Mouse (Mus musculus): Measurements from ENCODE around the gene Tspan13. TPM values are rescaled to one million over a fixed set of nuclear protein-coding genes. Genes with fewer than 3 reads are reported as not detected.

The Tspan13 gene
- 127 and 130 TPM in 2 replicates for polyA plus RNA-seq (2015; fragmentation: Nextera tagmentation; extraction: Ambion mirVana)

- H3K4me2 ChIP-seq (ENCODE audit: low read depth, low read length): peak within 1 kb of the TSS; percentile 95
- peak within 1 kb of the TSS; percentile 91 for H3K4me3 ChIP-seq (replicated peaks; ENCODE audit: low read length)
- H3K36me3 ChIP-seq (ENCODE audit: control insufficient read depth, insufficient read depth, low read length): no peaks in the 10 kb centered on the region
- ATAC-seq (ENCODE audit: insufficient read depth, low FRiP score): peak; percentile 98
- WGBS: 1% methylated on average over 35 of the region's 35 CpGs
- peaks cover 12% of the 10 kb centered on the region; the same call in 1 of the 2 replicates for H3K4me1 ChIP-seq (ENCODE audit: control insufficient read depth, insufficient read depth, low read length)
- H3K9me3 ChIP-seq (replicated peaks; ENCODE audit: control insufficient read depth, low read length): no peaks in the 10 kb centered on the region
- peak within 1 kb of the TSS; percentile 72 for H3K27ac ChIP-seq (ENCODE audit: low read length)
- peak within 1 kb of the TSS; percentile 89 for H3K9ac ChIP-seq (ENCODE audit: low read length)
- H3K27me3 ChIP-seq (ENCODE audit: control insufficient read depth, insufficient read depth, low read length): no peaks in the 10 kb centered on the region
Observed at GRCm38 (mm10) chr12:36042348-36042778, at the start of gene Tspan13. Gene Tspan13, minus strand, starts transcription at chr12:36042500.

- WGBS: 88% methylated on average over 10 of the region's 10 CpGs
- H3K4me1 ChIP-seq (ENCODE audit: control insufficient read depth, insufficient read depth, low read length): no peaks in the 10 kb centered on the region
- H3K27ac ChIP-seq (ENCODE audit: low read length): no peak overlapping the region
- peaks cover 13% of the 10 kb centered on the region; the same call in 1 of the 2 replicates for H3K36me3 ChIP-seq (ENCODE audit: control insufficient read depth, insufficient read depth, low read length)
- H3K9ac ChIP-seq (ENCODE audit: low read length): no peak overlapping the region
- no peaks in the 10 kb centered on the region for H3K9me3 ChIP-seq (replicated peaks; ENCODE audit: control insufficient read depth, low read length)
- no peak overlapping the region for H3K4me2 ChIP-seq (ENCODE audit: low read depth, low read length)
- no peak overlapping the region for H3K4me3 ChIP-seq (replicated peaks; ENCODE audit: low read length)
- H3K27me3 ChIP-seq (ENCODE audit: control insufficient read depth, insufficient read depth, low read length): no peaks in the 10 kb centered on the region
- ATAC-seq (ENCODE audit: insufficient read depth, low FRiP score): no peak
Observed at GRCm38 (mm10) chr12:36091964-36092363, 49.7 kb upstream of the Tspan13 start.

- Histone ChIP-seq H3K36me3 (ENCODE audit: control insufficient read depth, insufficient read depth, low read length) (peaks cover 13% of the 10 kb centered on the region; the same call in 1 of the 2 replicates), H3K4me2 (ENCODE audit: low read depth, low read length) (no peak overlapping the region), H3K27ac (ENCODE audit: low read length) (no peak overlapping the region), H3K9ac (ENCODE audit: low read length) (no peak overlapping the region), H3K9me3 (replicated peaks; ENCODE audit: control insufficient read depth, low read length) (no peaks in the 10 kb centered on the region), H3K27me3 (ENCODE audit: control insufficient read depth, insufficient read depth, low read length) (no peaks in the 10 kb centered on the region), H3K4me1 (ENCODE audit: control insufficient read depth, insufficient read depth, low read length) (no peaks in the 10 kb centered on the region), H3K4me3 (replicated peaks; ENCODE audit: low read length) (no peak overlapping the region)
- ATAC-seq (ENCODE audit: insufficient read depth, low FRiP score): no peak
- whole genome bisulfite sequencing: 59% methylated on average over 6 of the region's 6 CpGs
Observed at GRCm38 (mm10) chr12:36089221-36089620, 46.9 kb upstream of the Tspan13 start.

GRCm38 (mm10) chr12:36088804-36089203, 46.5 kb upstream of the Tspan13 start:
- Histone ChIP-seq H3K4me3 (replicated peaks; ENCODE audit: low read length) (no peak overlapping the region), H3K27me3 (ENCODE audit: control insufficient read depth, insufficient read depth, low read length) (no peaks in the 10 kb centered on the region), H3K4me2 (ENCODE audit: low read depth, low read length) (no peak overlapping the region), H3K27ac (ENCODE audit: low read length) (no peak overlapping the region), H3K9me3 (replicated peaks; ENCODE audit: control insufficient read depth, low read length) (no peaks in the 10 kb centered on the region), H3K36me3 (ENCODE audit: control insufficient read depth, insufficient read depth, low read length) (peaks cover 13% of the 10 kb centered on the region; the same call in 1 of the 2 replicates), H3K4me1 (ENCODE audit: control insufficient read depth, insufficient read depth, low read length) (no peaks in the 10 kb centered on the region), H3K9ac (ENCODE audit: low read length) (no peak overlapping the region)
- WGBS: 90% methylated on average over 1 of the region's 1 CpGs
- ATAC-seq (ENCODE audit: insufficient read depth, low FRiP score): no peak

GRCm38 (mm10) chr12:36085380-36085779, 43.1 kb upstream of the Tspan13 start:
- Histone ChIP-seq H3K4me1 (ENCODE audit: control insufficient read depth, insufficient read depth, low read length) (no peaks in the 10 kb centered on the region), H3K36me3 (ENCODE audit: control insufficient read depth, insufficient read depth, low read length) (no peaks in the 10 kb centered on the region), H3K4me2 (ENCODE audit: low read depth, low read length) (no peak overlapping the region), H3K27ac (ENCODE audit: low read length) (no peak overlapping the region), H3K9ac (ENCODE audit: low read length) (no peak overlapping the region), H3K4me3 (replicated peaks; ENCODE audit: low read length) (no peak overlapping the region), H3K27me3 (ENCODE audit: control insufficient read depth, insufficient read depth, low read length) (no peaks in the 10 kb centered on the region), H3K9me3 (replicated peaks; ENCODE audit: control insufficient read depth, low read length) (no peaks in the 10 kb centered on the region)
- no peak for ATAC-seq (ENCODE audit: insufficient read depth, low FRiP score)
- 92% methylated on average over 2 of the region's 2 CpGs for WGBS

GRCm38 (mm10) chr12:36078101-36078899, 36.0 kb upstream of the Tspan13 start:
- ATAC-seq (ENCODE audit: insufficient read depth, low FRiP score): no peak
- Histone ChIP-seq H3K27ac (ENCODE audit: low read length) (no peak overlapping the region), H3K9ac (ENCODE audit: low read length) (no peak overlapping the region), H3K4me2 (ENCODE audit: low read depth, low read length) (no peak overlapping the region), H3K4me1 (ENCODE audit: control insufficient read depth, insufficient read depth, low read length) (no peaks in the 10 kb centered on the region), H3K4me3 (replicated peaks; ENCODE audit: low read length) (no peak overlapping the region), H3K36me3 (ENCODE audit: control insufficient read depth, insufficient read depth, low read length) (no peaks in the 10 kb centered on the region), H3K27me3 (ENCODE audit: control insufficient read depth, insufficient read depth, low read length) (no peaks in the 10 kb centered on the region), H3K9me3 (replicated peaks; ENCODE audit: control insufficient read depth, low read length) (no peaks in the 10 kb centered on the region)
- 63% methylated on average over 4 of the region's 4 CpGs for WGBS

GRCm38 (mm10) chr12:36072860-36073259, 30.6 kb upstream of the Tspan13 start:
- Histone ChIP-seq H3K9me3 (replicated peaks; ENCODE audit: control insufficient read depth, low read length) (no peaks in the 10 kb centered on the region), H3K4me3 (replicated peaks; ENCODE audit: low read length) (no peak overlapping the region), H3K27ac (ENCODE audit: low read length) (no peak overlapping the region), H3K4me2 (ENCODE audit: low read depth, low read length) (no peak overlapping the region), H3K9ac (ENCODE audit: low read length) (no peak overlapping the region), H3K36me3 (ENCODE audit: control insufficient read depth, insufficient read depth, low read length) (no peaks in the 10 kb centered on the region), H3K4me1 (ENCODE audit: control insufficient read depth, insufficient read depth, low read length) (no peaks in the 10 kb centered on the region), H3K27me3 (ENCODE audit: control insufficient read depth, insufficient read depth, low read length) (no peaks in the 10 kb centered on the region)
- no peak for ATAC-seq (ENCODE audit: insufficient read depth, low FRiP score)
- WGBS: 31% methylated on average over 5 of the region's 5 CpGs

GRCm38 (mm10) chr12:36070231-36070630, 27.9 kb upstream of the Tspan13 start:
- H3K9me3 ChIP-seq (replicated peaks; ENCODE audit: control insufficient read depth, low read length): no peaks in the 10 kb centered on the region
- no peak overlapping the region for H3K27ac ChIP-seq (ENCODE audit: low read length)
- no peaks in the 10 kb centered on the region for H3K4me1 ChIP-seq (ENCODE audit: control insufficient read depth, insufficient read depth, low read length)
- H3K4me2 ChIP-seq (ENCODE audit: low read depth, low read length): no peak overlapping the region
- ATAC-seq (ENCODE audit: insufficient read depth, low FRiP score): no peak
- no peak overlapping the region for H3K4me3 ChIP-seq (replicated peaks; ENCODE audit: low read length)
- H3K27me3 ChIP-seq (ENCODE audit: control insufficient read depth, insufficient read depth, low read length): no peaks in the 10 kb centered on the region
- 75% methylated on average over 4 of the region's 4 CpGs for WGBS
- H3K36me3 ChIP-seq (ENCODE audit: control insufficient read depth, insufficient read depth, low read length): no peaks in the 10 kb centered on the region
- H3K9ac ChIP-seq (ENCODE audit: low read length): no peak overlapping the region

- H3K4me3 ChIP-seq (replicated peaks; ENCODE audit: low read length): no peak overlapping the region
- H3K36me3 ChIP-seq (ENCODE audit: control insufficient read depth, insufficient read depth, low read length): no peaks in the 10 kb centered on the region
- H3K4me2 ChIP-seq (ENCODE audit: low read depth, low read length): no peak overlapping the region
- ATAC-seq (ENCODE audit: insufficient read depth, low FRiP score): no peak
- H3K27me3 ChIP-seq (ENCODE audit: control insufficient read depth, insufficient read depth, low read length): no peaks in the 10 kb centered on the region
- 96% methylated on average over 2 of the region's 2 CpGs for WGBS
- H3K9ac ChIP-seq (ENCODE audit: low read length): no peak overlapping the region
- H3K9me3 ChIP-seq (replicated peaks; ENCODE audit: control insufficient read depth, low read length): no peaks in the 10 kb centered on the region
- no peaks in the 10 kb centered on the region for H3K4me1 ChIP-seq (ENCODE audit: control insufficient read depth, insufficient read depth, low read length)
- H3K27ac ChIP-seq (ENCODE audit: low read length): no peak overlapping the region
Observed at GRCm38 (mm10) chr12:36067538-36067937, 25.2 kb upstream of the Tspan13 start.

Data from stomach, embryonic 16.5 days (tissue).